Mouse (Mus musculus): ENCODE results near the gene Gm15056. TPM values are rescaled to one million over a fixed set of nuclear protein-coding genes. Genes with fewer than 3 reads are reported as not detected.

The Gm15056 gene
- total and polyA plus RNA-seq, 2 experiments from 2014 or later = not detected

DNA sequence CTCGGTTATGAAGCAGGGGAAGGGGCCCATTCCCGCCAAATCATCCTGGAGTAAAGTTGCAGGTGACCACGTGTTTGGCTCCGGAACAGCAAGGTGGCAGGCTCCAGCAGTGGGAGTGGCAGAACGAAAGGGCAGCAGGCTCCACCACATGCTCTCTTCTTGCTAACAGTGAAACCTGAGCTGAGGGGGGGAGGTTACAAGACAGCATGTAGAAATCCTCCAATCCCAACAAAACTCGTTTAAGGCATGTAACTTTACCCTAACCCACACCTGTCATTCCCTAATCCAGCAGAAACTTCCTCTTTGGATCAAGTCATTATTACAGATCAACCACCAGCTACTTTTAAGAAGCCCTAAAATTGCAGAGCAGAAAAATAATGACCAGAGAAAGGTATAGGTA is 27.8 kb downstream of the Gm15056 start:
- 51% methylated on average over 6 of the region's 6 CpGs for WGBS
- Histone ChIP-seq H3K9ac (no peak overlapping the region), H3K4me2 (ENCODE audit: low read depth) (no peak overlapping the region), H3K27ac (ENCODE audit: low read depth, low read length) (no peak overlapping the region), H3K4me1 (ENCODE audit: insufficient read depth) (no peaks in the 10 kb centered on the region), H3K36me3 (ENCODE audit: insufficient read depth) (no peaks in the 10 kb centered on the region), H3K27me3 (ENCODE audit: insufficient read depth, low read length) (no peaks in the 10 kb centered on the region), H3K9me3 (ENCODE audit: low read length) (0 out of 2 replicates have a peak, but pooled peaks cover 3% of the 10 kb centered on the region), H3K4me3 (ENCODE audit: low read depth, low read length) (no peak overlapping the region)
- no peak for ATAC-seq
- no peak for TF ChIP-seq CTCF (IDR thresholded peaks at IDR 0.05; ENCODE audit: low read depth)
- DNase-seq = no peak

Other genes starting within 250 kb of the Gm15056 start
- not detected in 2 replicates for gene Defb33, start 10.0 kb downstream of the Gm15056 start, total RNA-seq (2014; rRNA removed)
- not detected in 2 replicates for gene Defb33, start 10.0 kb downstream of the Gm15056 start, polyA plus RNA-seq (2015; fragmentation: Nextera tagmentation; extraction: Ambion mirVana)
- not detected in 2 replicates for gene Gm6040, start 19.4 kb upstream of the Gm15056 start, total RNA-seq (2014; rRNA removed)
- gene Gm6040, start 19.4 kb upstream of the Gm15056 start, polyA plus RNA-seq (2015; fragmentation: Nextera tagmentation; extraction: Ambion mirVana) = not detected in 2 replicates
- gene AY761185, start 42.1 kb upstream of the Gm15056 start, total RNA-seq (2014; rRNA removed) = not detected in 2 replicates
- not detected in 2 replicates for gene AY761185, start 42.1 kb upstream of the Gm15056 start, polyA plus RNA-seq (2015; fragmentation: Nextera tagmentation; extraction: Ambion mirVana)
- gene Defa21, start 122.9 kb upstream of the Gm15056 start, total RNA-seq (2014; rRNA removed) = not detected in 2 replicates
- not detected in 2 replicates for gene Defa21, start 122.9 kb upstream of the Gm15056 start, polyA plus RNA-seq (2015; fragmentation: Nextera tagmentation; extraction: Ambion mirVana)
- gene Defa23, start 152.4 kb upstream of the Gm15056 start, total RNA-seq (2014; rRNA removed) = not detected in 2 replicates
- not detected in 2 replicates for gene Defa23, start 152.4 kb upstream of the Gm15056 start, polyA plus RNA-seq (2015; fragmentation: Nextera tagmentation; extraction: Ambion mirVana)
- gene Defa35, start 162.4 kb upstream of the Gm15056 start, total RNA-seq (2014; rRNA removed) = not detected in 2 replicates
- gene Defa35, start 162.4 kb upstream of the Gm15056 start, polyA plus RNA-seq (2015; fragmentation: Nextera tagmentation; extraction: Ambion mirVana) = not detected in 2 replicates
- gene Defa25, start 181.8 kb upstream of the Gm15056 start, total RNA-seq (2014; rRNA removed) = not detected in 2 replicates
- not detected in 2 replicates for gene Defa25, start 181.8 kb upstream of the Gm15056 start, polyA plus RNA-seq (2015; fragmentation: Nextera tagmentation; extraction: Ambion mirVana)
- gene Gm14851, start 193.4 kb upstream of the Gm15056 start, total RNA-seq (2014; rRNA removed) = not detected in 2 replicates
- gene Gm14851, start 193.4 kb upstream of the Gm15056 start, polyA plus RNA-seq (2015; fragmentation: Nextera tagmentation; extraction: Ambion mirVana) = not detected in 2 replicates
- gene Defa30, start 232.0 kb upstream of the Gm15056 start, total RNA-seq (2014; rRNA removed) = not detected in 2 replicates
- not detected in 2 replicates for gene Defa30, start 232.0 kb upstream of the Gm15056 start, polyA plus RNA-seq (2015; fragmentation: Nextera tagmentation; extraction: Ambion mirVana)

Data from forebrain, postnatal 0 days (tissue).